13 mouse cellular contexts compared by ENCODE assay signal in the genomic region with DNA sequence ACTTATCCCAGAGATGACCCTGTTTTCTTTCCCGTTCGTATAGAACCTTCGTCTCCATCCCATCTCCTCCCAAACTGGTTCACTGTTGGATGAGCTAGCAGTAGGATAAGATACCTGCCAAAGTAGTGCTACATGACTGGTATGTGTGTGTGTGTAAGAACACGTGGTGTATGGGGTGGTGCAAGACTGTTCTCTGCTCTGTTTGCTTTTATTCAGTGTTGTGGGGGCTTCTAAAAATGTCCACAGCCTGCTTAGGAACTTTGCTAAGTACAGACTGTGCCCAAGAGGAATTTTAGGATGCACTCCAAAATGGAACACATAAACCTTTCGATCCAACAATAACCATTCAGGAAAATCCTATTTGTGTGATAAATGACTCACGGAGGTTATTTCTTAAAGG.
DNase-seq lines count a peak whose midpoint lies in the region.
"Had no signal": no experiment of that assay in that cellular context is flagged by ENCODE, and none has a peak within 500 bp of the region (broad histone marks: within the 10 kb centered on the region; RNA-seq: fewer than 3 reads in every experiment).

No protein-coding gene starts in this region.

- peak; percentile 36 for DNase-seq in left cerebral cortex, adult 11 months (ENCODE audit: low spot score)
- DNase-seq in left cerebral cortex, postnatal 4 days: no peak
- peak; percentile 25 for DNase-seq in right cerebral cortex, postnatal 25 days
- no peak for DNase-seq in right cerebral cortex, postnatal 14 days
- peak; percentile 39 to 82 for DNase-seq in left cerebral cortex, postnatal 14 days (ENCODE audit: low spot score in 2 of 2)
- peak; percentile 6 for DNase-seq in testis, postnatal 14 days (ENCODE audit: low spot score)
- no peak for DNase-seq in adrenal gland, adult 8-10 months
- DNase-seq: adrenal gland, postnatal 25 days; cerebellum, adult 2 months; cerebellum, postnatal 10 days; gastrocnemius, adult 2 months; gastrocnemius, postnatal 25 days; heart, postnatal 36 days had no signal

- intact Hi-C loops in left cerebral cortex, postnatal 4 days (cut with DNase I): no loop called here
- intact Hi-C loops in left cerebral cortex, postnatal 14 days (cut with DNase I): no loop called here

Comparison
In these comparisons a context has a peak if more than half of its experiments do, and no peak if none do; other contexts are left out.
1. DNase-seq: peak in left cerebral cortex, adult 11 months (single experiment), right cerebral cortex, postnatal 25 days (single experiment), left cerebral cortex, postnatal 14 days (2 of 2) and testis, postnatal 14 days (single experiment); none in left cerebral cortex, postnatal 4 days (single experiment), right cerebral cortex, postnatal 14 days (single experiment) and adrenal gland, adult 8-10 months (single experiment).